Mouse (Mus musculus): ENCODE measurements at regions not wholly inside any gene's neighbourhood (a gene's known extent, or its start where the extent isn't known, plus 50 kb on each side); places are given as distances from the start of the nearest gene placed in this dataset.

DNA sequence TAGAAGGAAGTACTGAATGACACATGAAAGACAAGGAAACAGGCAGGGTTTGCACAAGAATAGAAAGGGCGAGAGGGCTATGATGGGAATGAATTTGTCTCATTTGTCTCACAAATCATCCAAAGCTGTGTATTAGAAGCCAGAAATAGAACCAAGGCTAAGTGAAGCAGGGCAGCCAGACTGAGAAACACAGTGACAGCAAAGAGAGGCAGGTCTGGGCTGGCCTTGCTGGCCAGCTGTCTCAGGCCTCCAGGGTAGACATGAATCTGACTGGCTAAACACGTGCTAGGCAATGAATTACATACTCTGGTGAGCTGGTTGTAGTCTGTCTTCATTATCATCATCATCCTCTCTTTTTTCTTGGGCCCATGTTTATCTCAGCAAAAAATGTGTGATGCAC is 101.7 kb upstream of the 1810046K07Rik start:
- H3K9me3 ChIP-seq, result no peaks in the 10 kb centered on the region
- no peak overlapping the region for H3K27ac ChIP-seq
- H3K4me1 ChIP-seq, result no peaks in the 10 kb centered on the region
- H3K4me2 ChIP-seq, result no peak overlapping the region
- WGBS, result 59% methylated on average over 2 of the region's 2 CpGs
- H3K9ac ChIP-seq, result no peak overlapping the region
- H3K27me3 ChIP-seq, result no peaks in the 10 kb centered on the region
- H3K4me3 ChIP-seq, result no peak overlapping the region
- no peak for ATAC-seq (ENCODE audit: borderline replicate concordance, extremely low read depth, low FRiP score, low TSS enrichment)
- H3K36me3 ChIP-seq, result no peaks in the 10 kb centered on the region

DNA sequence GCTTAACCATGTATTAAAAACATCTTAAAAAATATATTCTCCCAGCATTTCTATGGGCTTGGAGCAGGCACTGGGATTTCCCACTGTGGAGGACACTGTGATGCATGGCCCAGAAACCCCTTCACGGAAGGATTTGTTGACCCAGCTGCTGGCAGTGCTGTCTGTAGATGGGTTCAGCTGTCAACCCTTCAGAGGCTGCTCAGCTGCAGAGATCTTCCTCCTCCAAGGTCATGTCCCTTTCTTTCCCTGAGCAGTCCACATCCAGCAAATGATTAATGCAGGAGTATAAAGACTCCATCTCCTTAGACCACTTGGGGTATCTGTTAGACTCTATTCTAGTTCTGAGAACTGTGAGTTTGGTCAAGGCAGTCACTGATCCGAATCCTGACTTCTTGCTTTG is 108.4 kb upstream of the 1810046K07Rik start:
- no peak overlapping the region for H3K4me2 ChIP-seq
- H3K36me3 ChIP-seq, result no peaks in the 10 kb centered on the region
- H3K9ac ChIP-seq, result no peak overlapping the region
- no peaks in the 10 kb centered on the region for H3K9me3 ChIP-seq
- H3K4me3 ChIP-seq, result no peak overlapping the region
- no peak for ATAC-seq (ENCODE audit: borderline replicate concordance, extremely low read depth, low FRiP score, low TSS enrichment)
- WGBS, result 37% methylated on average over 2 of the region's 2 CpGs
- H3K4me1 ChIP-seq, result 0 out of 2 replicates have a peak, but pooled peaks cover 3% of the 10 kb centered on the region
- H3K27ac ChIP-seq, result no peak overlapping the region
- H3K27me3 ChIP-seq, result no peaks in the 10 kb centered on the region

DNA sequence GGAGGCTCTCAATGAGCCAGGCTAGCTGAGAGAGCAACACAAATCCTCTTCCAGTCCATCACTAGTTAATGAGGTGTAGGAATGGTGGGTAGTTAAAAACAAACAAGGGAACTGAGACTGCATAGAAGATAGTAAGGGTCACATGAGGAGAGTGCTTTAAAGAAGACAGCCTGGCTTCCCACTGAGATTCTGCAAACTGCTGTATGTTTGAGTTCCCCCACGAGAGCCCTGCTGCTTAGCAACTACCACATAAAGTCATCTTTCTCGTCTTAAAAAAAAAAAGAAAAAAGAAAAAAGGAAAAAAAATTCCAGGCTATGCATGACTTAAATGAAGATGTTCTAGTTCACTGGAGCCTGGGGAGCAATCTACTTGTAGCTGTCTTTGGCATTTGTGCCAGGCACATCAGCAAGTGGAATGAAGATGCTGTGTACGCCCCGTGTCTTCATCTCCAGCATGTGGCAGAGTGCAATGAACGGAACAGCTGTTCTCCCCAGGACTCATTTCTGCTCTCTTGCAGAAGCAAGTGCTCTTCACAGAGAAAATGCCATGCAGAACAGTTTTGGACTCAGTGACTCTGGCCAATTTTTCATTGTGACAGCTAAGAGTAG is 113.2 kb upstream of the 1810046K07Rik start:
- Histone ChIP-seq H3K9me3 (no peaks in the 10 kb centered on the region), H3K36me3 (no peaks in the 10 kb centered on the region), H3K4me1 (0 out of 2 replicates have a peak, but pooled peaks cover 3% of the 10 kb centered on the region), H3K27me3 (no peaks in the 10 kb centered on the region), H3K9ac (no peak overlapping the region), H3K27ac (no peak overlapping the region), H3K4me3 (no peak overlapping the region), H3K4me2 (no peak overlapping the region)
- ATAC-seq (ENCODE audit: borderline replicate concordance, extremely low read depth, low FRiP score, low TSS enrichment), result no peak
- WGBS, result 23% methylated on average over 5 of the region's 5 CpGs

DNA sequence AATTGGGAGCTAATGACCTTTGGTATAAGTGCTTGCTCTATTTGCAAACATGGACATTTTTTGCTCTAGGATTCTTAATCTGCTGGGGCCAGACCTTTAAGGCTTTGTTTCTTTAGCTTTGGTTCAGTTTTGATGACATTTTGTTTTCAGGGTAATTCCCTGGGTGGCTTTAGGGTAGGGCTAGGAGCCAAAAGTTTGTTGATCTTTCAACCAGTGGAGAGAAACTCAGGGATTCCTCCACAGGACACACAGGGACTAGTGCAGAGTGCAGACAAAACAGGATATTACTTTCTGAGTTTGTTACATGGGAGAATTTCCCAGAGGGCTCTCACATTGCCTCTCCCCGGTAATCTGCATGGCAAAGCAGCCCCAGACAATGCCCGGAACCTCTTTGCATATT is 127.0 kb upstream of the 1810046K07Rik start:
- Histone ChIP-seq H3K4me2 (no peak overlapping the region), H3K9ac (no peak overlapping the region), H3K4me1 (peaks cover 9% of the 10 kb centered on the region; the same call in 1 of the 2 replicates), H3K36me3 (no peaks in the 10 kb centered on the region), H3K9me3 (no peaks in the 10 kb centered on the region), H3K27me3 (no peaks in the 10 kb centered on the region), H3K4me3 (no peak overlapping the region), H3K27ac (peak overlapping the region; percentile 8)
- 44% methylated on average over 2 of the region's 2 CpGs for WGBS
- no peak for ATAC-seq (ENCODE audit: borderline replicate concordance, extremely low read depth, low FRiP score, low TSS enrichment)

DNA sequence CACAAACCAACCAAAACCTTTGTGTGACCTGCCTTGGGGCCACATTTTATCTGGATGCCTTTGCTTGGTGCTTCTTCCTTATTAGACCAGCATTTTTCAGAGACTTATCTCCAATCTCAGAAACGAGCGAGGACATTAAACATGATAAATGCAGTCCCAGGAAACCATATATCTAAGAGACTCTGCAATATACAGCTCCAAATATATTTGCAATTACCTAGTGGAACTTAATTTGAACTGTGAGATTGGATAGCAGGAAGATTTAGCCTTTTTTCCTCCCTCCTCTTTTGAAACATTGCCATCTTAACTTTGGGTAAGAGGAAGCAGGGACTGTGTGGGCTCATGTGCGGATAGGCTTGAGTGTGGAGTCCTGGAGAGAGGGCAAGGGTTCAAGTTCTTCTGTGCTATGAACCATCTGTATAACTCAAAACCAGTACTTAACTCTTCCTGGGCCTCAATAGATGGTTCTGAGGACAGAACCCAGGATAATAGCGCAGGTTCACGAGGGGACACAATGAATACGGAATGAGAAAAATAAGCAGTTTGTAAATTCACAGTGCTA is 133.8 kb upstream of the 1810046K07Rik start:
- H3K27ac ChIP-seq, result no peak overlapping the region
- no peak overlapping the region for H3K4me2 ChIP-seq
- 0 out of 2 replicates have a peak, but pooled peaks cover 7% of the 10 kb centered on the region for H3K4me1 ChIP-seq
- 70% methylated on average over 6 of the region's 6 CpGs for WGBS
- no peaks in the 10 kb centered on the region for H3K36me3 ChIP-seq
- no peaks in the 10 kb centered on the region for H3K27me3 ChIP-seq
- no peaks in the 10 kb centered on the region for H3K9me3 ChIP-seq
- H3K4me3 ChIP-seq, result no peak overlapping the region
- ATAC-seq (ENCODE audit: borderline replicate concordance, extremely low read depth, low FRiP score, low TSS enrichment), result no peak
- no peak overlapping the region for H3K9ac ChIP-seq

DNA sequence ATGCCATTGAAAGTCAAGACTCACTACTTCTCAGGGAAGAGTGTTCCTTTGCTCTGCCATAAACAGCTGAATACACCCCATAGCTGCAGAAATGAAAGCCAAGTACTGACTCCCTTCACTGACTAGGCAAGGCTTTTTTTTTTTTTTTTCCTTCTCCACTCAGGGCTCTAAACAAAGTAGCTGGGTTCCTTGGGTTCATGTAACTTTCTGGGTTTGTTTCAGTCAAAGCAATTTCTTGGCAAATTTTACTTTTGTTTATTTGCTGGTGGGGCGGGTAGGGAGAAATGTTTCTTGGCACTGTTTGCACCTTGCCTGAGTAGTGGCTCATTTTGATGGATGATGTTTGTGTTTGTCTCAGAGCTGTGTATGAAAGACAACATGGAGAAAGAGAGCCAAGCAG is 141.3 kb upstream of the 1810046K07Rik start:
- ATAC-seq (ENCODE audit: borderline replicate concordance, extremely low read depth, low FRiP score, low TSS enrichment), result no peak
- no peaks in the 10 kb centered on the region for H3K36me3 ChIP-seq
- no peaks in the 10 kb centered on the region for H3K9me3 ChIP-seq
- 26% methylated on average over 1 of the region's 1 CpGs for WGBS
- H3K4me3 ChIP-seq, result no peak overlapping the region
- no peak overlapping the region for H3K9ac ChIP-seq
- no peak overlapping the region for H3K27ac ChIP-seq
- H3K4me1 ChIP-seq, result no peaks in the 10 kb centered on the region
- no peak overlapping the region for H3K4me2 ChIP-seq
- no peaks in the 10 kb centered on the region for H3K27me3 ChIP-seq

DNA sequence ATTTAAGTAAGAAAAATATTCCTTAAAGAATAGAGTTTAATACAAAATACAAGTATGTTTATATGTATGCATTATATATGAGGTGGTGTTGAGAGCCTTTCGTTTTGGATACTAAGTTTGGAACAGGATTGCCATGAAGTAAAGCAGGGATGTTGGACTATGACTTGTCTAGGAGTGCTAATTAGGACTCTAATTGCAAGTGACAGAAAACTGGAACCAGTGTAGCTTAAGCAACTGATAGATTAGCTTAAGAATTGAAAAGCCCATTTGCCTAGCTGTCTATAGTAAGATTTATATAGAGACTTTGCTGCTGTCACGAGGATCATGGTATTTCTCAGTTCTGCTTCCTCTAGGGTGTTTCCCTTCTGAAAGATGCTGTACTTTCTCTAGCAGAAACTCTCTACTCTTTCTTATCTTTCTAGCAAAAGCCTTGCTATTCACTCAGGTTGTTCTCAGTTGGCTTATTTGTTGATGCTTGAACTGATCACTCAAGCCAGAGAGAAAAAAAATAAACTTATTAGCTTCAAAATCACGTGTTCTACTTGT is 147.9 kb upstream of the 1810046K07Rik start:
- no peak overlapping the region for H3K9ac ChIP-seq
- no peak for ATAC-seq (ENCODE audit: borderline replicate concordance, extremely low read depth, low FRiP score, low TSS enrichment)
- H3K36me3 ChIP-seq, result no peaks in the 10 kb centered on the region
- no peaks in the 10 kb centered on the region for H3K4me1 ChIP-seq
- no peaks in the 10 kb centered on the region for H3K27me3 ChIP-seq
- no peak overlapping the region for H3K27ac ChIP-seq
- WGBS, result 38% methylated on average over 3 of the region's 3 CpGs
- no peak overlapping the region for H3K4me2 ChIP-seq
- H3K4me3 ChIP-seq, result no peak overlapping the region
- H3K9me3 ChIP-seq, result no peaks in the 10 kb centered on the region

DNA sequence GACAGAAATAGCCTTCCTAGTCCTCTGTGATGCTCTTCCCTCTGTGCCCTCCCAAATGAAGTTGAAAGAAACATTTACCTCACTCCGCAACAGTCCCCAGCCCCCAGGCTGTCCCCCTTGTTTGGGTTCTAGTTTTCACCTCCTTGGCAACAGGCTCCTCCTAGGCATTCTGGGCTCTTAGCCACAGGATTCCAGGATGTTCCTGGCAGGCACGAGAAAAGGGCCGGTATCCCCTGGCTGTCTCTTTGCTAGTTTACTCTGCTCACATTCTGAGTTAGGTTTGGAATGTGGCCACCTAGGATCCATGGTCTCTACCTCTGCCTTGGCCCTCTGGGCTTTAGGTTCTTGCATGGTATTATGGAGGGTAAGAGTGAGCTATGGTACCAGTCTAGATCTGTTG is 159.1 kb upstream of the 1810046K07Rik start:
- H3K4me2 ChIP-seq, result no peak overlapping the region
- H3K4me1 ChIP-seq, result no peaks in the 10 kb centered on the region
- 34% methylated on average over 3 of the region's 3 CpGs for WGBS
- H3K27ac ChIP-seq, result no peak overlapping the region
- no peaks in the 10 kb centered on the region for H3K27me3 ChIP-seq
- no peak overlapping the region for H3K4me3 ChIP-seq
- H3K9ac ChIP-seq, result no peak overlapping the region
- H3K36me3 ChIP-seq, result no peaks in the 10 kb centered on the region
- ATAC-seq (ENCODE audit: borderline replicate concordance, extremely low read depth, low FRiP score, low TSS enrichment), result no peak
- H3K9me3 ChIP-seq, result no peaks in the 10 kb centered on the region

DNA sequence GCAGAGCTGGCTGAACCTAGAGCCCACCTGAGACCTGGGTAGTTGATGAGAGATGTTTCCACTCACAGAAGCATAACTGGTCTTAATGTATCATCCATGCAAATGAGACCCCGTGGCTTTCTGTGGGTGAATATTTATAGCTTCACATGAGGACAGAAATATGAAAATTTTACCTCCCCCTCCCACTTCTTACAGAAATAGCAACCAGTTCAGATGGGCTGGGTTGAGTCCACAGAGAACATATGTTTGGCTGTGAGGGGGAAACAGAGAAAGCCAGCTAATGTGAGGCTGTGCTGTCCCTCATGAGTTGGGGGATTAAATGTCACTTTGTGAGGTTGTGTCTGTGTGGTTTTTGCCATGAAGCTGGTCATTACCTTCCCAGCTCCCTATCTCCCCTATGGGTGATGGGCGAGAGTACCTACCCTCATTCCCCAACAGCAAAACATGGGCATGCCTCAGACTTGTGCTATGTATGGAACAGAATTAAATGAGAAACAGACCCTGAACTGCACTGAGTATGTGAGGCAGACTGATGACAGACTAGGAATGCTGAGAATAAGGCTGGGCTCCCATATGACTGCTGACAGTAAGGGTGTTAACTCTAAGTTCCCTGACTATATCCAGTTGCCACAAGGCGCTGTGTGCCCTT is 178.7 kb upstream of the 1810046K07Rik start:
- H3K36me3 ChIP-seq, result no peaks in the 10 kb centered on the region
- no peaks in the 10 kb centered on the region for H3K4me1 ChIP-seq
- H3K4me2 ChIP-seq, result no peak overlapping the region
- no peak overlapping the region for H3K9ac ChIP-seq
- H3K27me3 ChIP-seq, result no peaks in the 10 kb centered on the region
- WGBS, result 82% methylated on average over 3 of the region's 3 CpGs
- H3K27ac ChIP-seq, result no peak overlapping the region
- no peaks in the 10 kb centered on the region for H3K9me3 ChIP-seq
- no peak overlapping the region for H3K4me3 ChIP-seq
- ATAC-seq (ENCODE audit: borderline replicate concordance, extremely low read depth, low FRiP score, low TSS enrichment), result no peak

DNA sequence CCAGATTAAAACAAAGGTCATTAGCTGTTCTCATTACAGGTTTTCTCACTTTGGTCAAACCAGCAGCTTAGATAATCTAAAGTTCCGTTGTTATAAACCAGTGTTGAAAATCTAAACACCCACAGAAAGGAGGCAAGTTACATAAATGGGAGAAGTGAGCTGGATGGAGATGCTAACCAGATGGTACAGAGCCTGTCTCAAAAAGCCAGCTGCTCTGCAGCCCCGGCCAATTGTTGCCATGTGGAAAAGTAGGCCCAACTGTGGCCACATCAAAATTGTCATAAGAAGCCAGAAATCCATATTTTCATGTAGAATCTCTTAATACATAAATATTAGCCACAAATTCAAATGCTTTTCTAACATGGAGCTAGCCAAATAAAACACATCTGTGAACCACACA is 188.9 kb upstream of the 1810046K07Rik start:
- no peaks in the 10 kb centered on the region for H3K9me3 ChIP-seq
- no peaks in the 10 kb centered on the region for H3K27me3 ChIP-seq
- no peak overlapping the region for H3K4me2 ChIP-seq
- H3K4me3 ChIP-seq, result no peak overlapping the region
- H3K27ac ChIP-seq, result no peak overlapping the region
- H3K9ac ChIP-seq, result no peak overlapping the region
- WGBS, result 61% methylated on average over 2 of the region's 2 CpGs
- no peak for ATAC-seq (ENCODE audit: borderline replicate concordance, extremely low read depth, low FRiP score, low TSS enrichment)
- no peaks in the 10 kb centered on the region for H3K36me3 ChIP-seq
- no peaks in the 10 kb centered on the region for H3K4me1 ChIP-seq

DNA sequence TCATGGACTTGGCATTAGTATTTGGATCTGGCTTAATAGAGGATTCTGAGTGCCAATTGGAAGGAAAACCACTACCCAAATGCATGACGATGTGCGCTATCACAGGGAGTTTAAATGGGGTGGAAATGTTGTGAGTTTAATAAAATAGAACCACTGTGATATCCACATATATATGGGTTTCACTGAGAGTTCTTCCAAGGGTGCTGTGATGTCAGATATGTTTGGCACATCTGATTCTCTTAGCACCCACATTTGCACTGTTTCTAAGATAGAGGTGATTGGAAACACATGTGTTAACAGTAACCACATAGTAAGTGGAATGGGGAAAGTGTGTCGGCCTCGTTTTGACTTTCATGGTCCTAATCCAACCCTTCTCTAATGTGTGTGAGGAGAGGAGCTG is 189.7 kb upstream of the 1810046K07Rik start:
- no peak overlapping the region for H3K4me2 ChIP-seq
- H3K27me3 ChIP-seq, result no peaks in the 10 kb centered on the region
- no peaks in the 10 kb centered on the region for H3K4me1 ChIP-seq
- H3K9me3 ChIP-seq, result no peaks in the 10 kb centered on the region
- H3K36me3 ChIP-seq, result no peaks in the 10 kb centered on the region
- no peak overlapping the region for H3K4me3 ChIP-seq
- ATAC-seq (ENCODE audit: borderline replicate concordance, extremely low read depth, low FRiP score, low TSS enrichment), result no peak
- no peak overlapping the region for H3K9ac ChIP-seq
- no peak overlapping the region for H3K27ac ChIP-seq
- WGBS, result 77% methylated on average over 4 of the region's 4 CpGs

DNA sequence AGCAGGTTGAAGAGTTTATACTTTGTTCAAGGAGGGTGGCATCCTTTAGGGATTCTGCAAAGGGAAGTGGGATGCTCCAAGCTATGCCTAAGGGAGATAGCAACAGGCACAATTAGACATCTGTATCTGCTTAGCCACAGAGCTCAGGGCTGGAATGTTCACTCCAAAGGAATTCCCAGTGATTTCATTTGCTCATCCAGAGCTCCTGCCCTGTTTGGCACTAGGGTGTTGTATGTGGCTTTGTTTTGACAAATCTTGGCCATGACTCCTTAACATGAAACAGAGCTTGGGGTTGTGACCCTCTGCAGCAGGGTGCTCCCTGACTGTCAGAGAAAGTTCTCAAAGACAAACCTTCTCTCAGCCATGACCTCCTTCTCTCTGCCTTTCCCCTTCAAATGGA is 194.8 kb upstream of the 1810046K07Rik start:
- Histone ChIP-seq H3K9me3 (no peaks in the 10 kb centered on the region), H3K36me3 (no peaks in the 10 kb centered on the region), H3K9ac (no peak overlapping the region), H3K27me3 (no peaks in the 10 kb centered on the region), H3K4me2 (no peak overlapping the region), H3K27ac (no peak overlapping the region), H3K4me3 (no peak overlapping the region), H3K4me1 (no peaks in the 10 kb centered on the region)
- ATAC-seq (ENCODE audit: borderline replicate concordance, extremely low read depth, low FRiP score, low TSS enrichment), result no peak
